ENCODE assay signal across 10 mouse cellular contexts in genomic region chr2:167512970-167513369, GRCm38 (mm10). TPM values are rescaled to one million over a fixed set of nuclear protein-coding genes. Genes with fewer than 3 reads are reported as not detected.
DNase-seq lines count a peak whose midpoint lies in the region; ATAC-seq and TF ChIP-seq lines count a peak whose summit lies in the region.
"Had no signal": no experiment of that assay in that cellular context is flagged by ENCODE, and none has a peak within 500 bp of the region (broad histone marks: within the 10 kb centered on the region; RNA-seq: fewer than 3 reads in every experiment).

No protein-coding gene starts in this region.

- no peak overlapping the region for H3K27ac ChIP-seq in lung, postnatal 0 days (ENCODE audit: low read length)
- H3K27ac ChIP-seq in midbrain, embryonic 13.5 days: no peak overlapping the region
- H3K27ac ChIP-seq: hindbrain, embryonic 13.5 days; lung, embryonic 15.5 days had no signal

- no peak overlapping the region for H3K9ac ChIP-seq in lung, postnatal 0 days (replicated peaks; ENCODE audit: low read depth)
- H3K9ac ChIP-seq in midbrain, embryonic 13.5 days (replicated peaks): no peak overlapping the region
- H3K9ac ChIP-seq: hindbrain, embryonic 13.5 days; lung, embryonic 15.5 days had no signal

- ATAC-seq in lung, postnatal 0 days: no peak
- ATAC-seq in megakaryocyte-erythroid progenitor cell, adult 5-6 weeks (replicated peaks; ENCODE audit: low FRiP score, low TSS enrichment, poor library complexity, severe bottlenecking): 0 out of 2 replicates have a peak, but pooled peaks have one; percentile 29
- no peak for ATAC-seq in midbrain, embryonic 13.5 days

- peaks cover 62% of the 10 kb centered on the region for H3K36me3 ChIP-seq in lung, postnatal 0 days (ENCODE audit: insufficient read depth, low read length)
- H3K36me3 ChIP-seq in midbrain, embryonic 13.5 days: peaks cover 98% of the 10 kb centered on the region

- peak; percentile 64 for TF ChIP-seq CTCF in lung, postnatal 0 days (IDR thresholded peaks at IDR 0.05)

- no peak overlapping the region for H3K4me2 ChIP-seq in lung, postnatal 0 days (replicated peaks; ENCODE audit: low read depth, low read length)
- no peak overlapping the region for H3K4me2 ChIP-seq in midbrain, embryonic 13.5 days (replicated peaks)
- H3K4me2 ChIP-seq: hindbrain, embryonic 13.5 days; lung, embryonic 15.5 days had no signal

- DNase-seq in cerebellum, adult 9-10 months: peak; percentile 63
- DNase-seq in cerebellum, postnatal 36 days: no peak
- peak; percentile 34 for DNase-seq in lung, postnatal 0 days (ENCODE audit: low spot score)
- no peak for DNase-seq in lung, postnatal 4 days
- DNase-seq in NIH3T3 (ENCODE audit: low read depth): peak; percentile 45
- DNase-seq in urinary bladder, postnatal 14 days (ENCODE audit: low spot score): no peak

- no peak overlapping the region for H3K4me3 ChIP-seq in lung, postnatal 0 days (ENCODE audit: low read depth, low read length)
- H3K4me3 ChIP-seq in midbrain, embryonic 13.5 days (replicated peaks): no peak overlapping the region
- H3K4me3 ChIP-seq: hindbrain, embryonic 13.5 days; lung, embryonic 15.5 days had no signal

- WGBS in lung, postnatal 0 days: 94% methylated on average over 5 of the region's 5 CpGs
- WGBS in midbrain, embryonic 13.5 days: 93% methylated on average over 5 of the region's 5 CpGs

- no peaks in the 10 kb centered on the region for H3K9me3 ChIP-seq in lung, postnatal 0 days (ENCODE audit: low read length)
- H3K9me3 ChIP-seq in midbrain, embryonic 13.5 days: no peaks in the 10 kb centered on the region
- H3K9me3 ChIP-seq: hindbrain, embryonic 13.5 days; lung, embryonic 15.5 days had no signal

- H3K27me3 ChIP-seq in lung, postnatal 0 days (replicated peaks; ENCODE audit: insufficient read depth, low read length): no peaks in the 10 kb centered on the region
- no peaks in the 10 kb centered on the region for H3K27me3 ChIP-seq in midbrain, embryonic 13.5 days
- H3K27me3 ChIP-seq: hindbrain, embryonic 13.5 days; lung, embryonic 15.5 days had no signal

- H3K4me1 ChIP-seq in lung, postnatal 0 days (ENCODE audit: insufficient read depth, low read depth, low read length): 0 out of 2 replicates have a peak, but pooled peaks cover 6% of the 10 kb centered on the region
- no peaks in the 10 kb centered on the region for H3K4me1 ChIP-seq in midbrain, embryonic 13.5 days (replicated peaks)
- H3K4me1 ChIP-seq: hindbrain, embryonic 13.5 days had no signal

- TF ChIP-seq EP300 in lung, postnatal 0 days (IDR thresholded peaks at IDR 0.05): no peak

RNA-seq across cellular contexts. Expression of gene Spata2, which starts 20.3 kb away (rescaled TPM):
- polyA plus RNA-seq in lung, postnatal 0 days (2015; fragmentation: Nextera tagmentation; extraction: Ambion mirVana): 8.7 and 8.9 TPM in 2 replicates
- 16.0 and 23.2 TPM in 2 replicates for total RNA-seq in megakaryocyte-erythroid progenitor cell, adult 5-6 weeks (2014; fragmentation: Nextera tagmentation)
- total RNA-seq in megakaryocyte-erythroid progenitor cell, adult 5-6 weeks (2017): 6.8 and 8.1 TPM in 2 replicates
- polyA plus RNA-seq in midbrain, embryonic 13.5 days (2015; fragmentation: Nextera tagmentation; extraction: Ambion mirVana): 25.1 and 30.2 TPM in 2 replicates

RNA-seq across cellular contexts. Expression of gene Rnf114, which starts 20.5 kb away (rescaled TPM):
- polyA plus RNA-seq in lung, postnatal 0 days (2015; fragmentation: Nextera tagmentation; extraction: Ambion mirVana): 111 and 119 TPM in 2 replicates
- total RNA-seq in megakaryocyte-erythroid progenitor cell, adult 5-6 weeks (2014; fragmentation: Nextera tagmentation): 30.8 and 34.8 TPM in 2 replicates
- 19.5 and 23.8 TPM in 2 replicates for total RNA-seq in megakaryocyte-erythroid progenitor cell, adult 5-6 weeks (2017)
- 154 and 165 TPM in 2 replicates for polyA plus RNA-seq in midbrain, embryonic 13.5 days (2015; fragmentation: Nextera tagmentation; extraction: Ambion mirVana)

RNA-seq across cellular contexts. Expression of gene Snai1, which starts 25.0 kb away (rescaled TPM):
- 55.4 and 63.0 TPM in 2 replicates for polyA plus RNA-seq in lung, postnatal 0 days (2015; fragmentation: Nextera tagmentation; extraction: Ambion mirVana)
- total RNA-seq in megakaryocyte-erythroid progenitor cell, adult 5-6 weeks (2014; fragmentation: Nextera tagmentation): 0.37 TPM in 1 of 2 replicates, not detected in the other
- total RNA-seq in megakaryocyte-erythroid progenitor cell, adult 5-6 weeks (2017): 0.52 TPM in 1 of 2 replicates, not detected in the other
- polyA plus RNA-seq in midbrain, embryonic 13.5 days (2015; fragmentation: Nextera tagmentation; extraction: Ambion mirVana): 5.4 and 5.8 TPM in 2 replicates

Comparison
In these comparisons a context has a peak if more than half of its experiments do, and no peak if none do; other contexts are left out.
1. DNase-seq: peak in cerebellum, adult 9-10 months (single experiment), lung, postnatal 0 days (single experiment) and NIH3T3 (single experiment); none in cerebellum, postnatal 36 days (0 of 2), lung, postnatal 4 days (0 of 2) and urinary bladder, postnatal 14 days (single experiment).